Mouse (Mus musculus) G1E (cell line): ENCODE measurements around the gene 9530077C05Rik. TPM values are rescaled to one million over a fixed set of nuclear protein-coding genes. Genes with fewer than 3 reads are reported as not detected.
A peak's percentile ranks its signal among the peaks of the same experiment; 100 is the strongest.

Source experiments
- ATAC-seq: 2 replicates; pipeline ENCODE4 v1.8.0; 2016; ENCODE audit warnings: mild to moderate bottlenecking; ENCODE audit not compliant: insufficient number of reproducible peaks, poor library complexity, low FRiP score, severe bottlenecking; ENCODE audit errors: extremely low read depth
- DNase-seq: peaks from one replicate; pipeline ENCODE4 v3.0.0; 2012; ENCODE audit warnings: low spot score
- H3K27me3 ChIP-seq: 2 replicates; pipeline ENCODE4 v1.6.1; 2012; ENCODE audit warnings: mild to moderate bottlenecking, low read length, inconsistent platforms; ENCODE audit not compliant: insufficient read depth
- H3K36me3 ChIP-seq: replicated peaks from 2 replicates; pipeline ENCODE3; 2012; ENCODE audit warnings: mild to moderate bottlenecking, inconsistent platforms
- H3K4me1 ChIP-seq: 2 replicates; pipeline ENCODE4 v1.6.1; 2012; ENCODE audit warnings: low read depth, low read length, inconsistent platforms, mixed read lengths; ENCODE audit not compliant: insufficient read depth
- H3K4me3 ChIP-seq: 2 replicates; pipeline ENCODE4 v1.5.1; 2012; ENCODE audit warnings: low read depth, mild to moderate bottlenecking, inconsistent platforms, low read length, moderate library complexity, mixed read lengths
- H3K9me3 ChIP-seq: replicated peaks from 2 replicates; pipeline ENCODE4 v1.6.1; 2012; ENCODE audit warnings: inconsistent platforms
- CTCF ChIP-seq: IDR thresholded peaks from 2 replicates; pipeline ENCODE4 v1.5.1; 2012; ENCODE audit warnings: low read depth, low read length, inconsistent platforms, mixed read lengths
- GATA1 ChIP-seq: IDR thresholded peaks from 2 replicates; pipeline ENCODE4 v1.6.1; 2012; ENCODE audit warnings: borderline replicate concordance, low read length, inconsistent platforms, mixed read lengths
- GATA2 ChIP-seq: IDR thresholded peaks from 2 replicates; pipeline ENCODE4 v1.6.1; 2012; ENCODE audit warnings: low read depth, low read length, inconsistent platforms, borderline replicate concordance
- POLR2AphosphoS5 ChIP-seq: IDR thresholded peaks from 2 replicates; pipeline ENCODE4 v1.6.1; 2012; ENCODE audit warnings: low read depth, low read length, inconsistent platforms; ENCODE audit not compliant: insufficient replicate concordance
- TAL1 ChIP-seq: conservative IDR thresholded peaks from 2 replicates; pipeline ENCODE4 v1.6.1; 2012; ENCODE audit warnings: low read depth, low read length, inconsistent platforms, mixed read lengths
- polyA plus RNA-seq: library from polyadenylated mRNA; stranded (reverse); fragments of >175 nt; gene quantifications from 2 replicates; pipeline ENCODE4 v1.2.3, GENCODE M21; 2012
- total RNA-seq, 2 experiments: library from RNA; stranded (forward) in 1 of 2; stranded (reverse) in 1 of 2; fragments of 200-1000 nt in 1 of 2; fragments of >200 nt in 1 of 2; fragmentation: Nextera tagmentation in 1 of 2; gene quantifications; 2 replicates each; pipeline ENCODE4 v1.2.3; 2014 to 2017

9530077C05Rik gene
- total and polyA plus RNA-seq, 3 experiments = 1.3 to 6.8 (median 5.1) TPM

GRCm38 (mm10) chr9:22424196-22424595 is 12.9 kb downstream of the 9530077C05Rik start:
- Histone ChIP-seq H3K36me3 (peaks cover 55% of the 10 kb centered on the region), H3K9me3 (no peaks in the 10 kb centered on the region), H3K27me3 (no peaks in the 10 kb centered on the region), H3K4me3 (no peak overlapping the region), H3K4me1 (peaks cover 12% of the 10 kb centered on the region)
- ATAC-seq (no peak), DNase-seq (no peak)
- TF ChIP-seq GATA1 (no peak), TAL1 (no peak), POLR2AphosphoS5 (no peak), GATA2 (no peak), CTCF (no peak)

DNA sequence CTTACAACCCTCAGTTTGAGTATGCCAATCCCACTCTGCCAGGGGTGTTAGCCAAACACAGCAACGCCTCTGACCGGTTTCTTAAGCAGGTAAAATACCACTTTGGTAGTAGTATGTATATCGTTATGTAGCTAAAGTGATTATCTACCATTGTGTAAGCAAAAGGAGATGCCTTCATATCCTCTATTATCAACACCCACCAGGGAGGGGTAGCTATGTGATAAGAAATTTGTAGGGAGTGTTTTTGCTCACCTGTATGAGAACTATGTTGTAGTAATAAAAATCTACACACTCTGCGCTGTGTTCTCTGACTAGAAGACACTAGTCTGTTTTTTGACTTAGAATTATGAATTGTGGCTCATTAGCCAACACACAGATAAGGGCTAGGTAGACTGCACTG is 13.4 kb downstream of the 9530077C05Rik start:
- no peak overlapping the region for H3K4me3 ChIP-seq
- H3K4me1 ChIP-seq = peaks cover 11% of the 10 kb centered on the region
- ATAC-seq (no peak), DNase-seq (no peak)
- H3K27me3 ChIP-seq = no peaks in the 10 kb centered on the region
- H3K36me3 ChIP-seq = peaks cover 54% of the 10 kb centered on the region
- H3K9me3 ChIP-seq = no peaks in the 10 kb centered on the region
- TF ChIP-seq CTCF (no peak), POLR2AphosphoS5 (no peak), TAL1 (no peak), GATA1 (no peak), GATA2 (no peak)

- TF ChIP-seq TAL1 = no peak
- TF ChIP-seq POLR2AphosphoS5 = no peak
- no peak for TF ChIP-seq GATA1
- TF ChIP-seq CTCF = no peak
- no peak for TF ChIP-seq GATA2
- DNase-seq (no peak), ATAC-seq (no peak)
- Histone ChIP-seq H3K27me3 (no peaks in the 10 kb centered on the region), H3K9me3 (no peaks in the 10 kb centered on the region), H3K4me1 (peaks cover 8% of the 10 kb centered on the region), H3K36me3 (peaks cover 50% of the 10 kb centered on the region), H3K4me3 (no peak overlapping the region)
These were observed 16.8 kb downstream of the 9530077C05Rik start for GRCm38 (mm10) chr9:22428028-22428665.

- Histone ChIP-seq H3K36me3 (peaks cover 53% of the 10 kb centered on the region), H3K4me1 (peaks cover 8% of the 10 kb centered on the region), H3K9me3 (no peaks in the 10 kb centered on the region), H3K27me3 (no peaks in the 10 kb centered on the region), H3K4me3 (no peak overlapping the region)
- TF ChIP-seq CTCF (no peak), GATA1 (no peak), TAL1 (no peak), GATA2 (no peak), POLR2AphosphoS5 (no peak)
- DNase-seq (no peak), ATAC-seq (no peak)
These were observed 17.5 kb downstream of the 9530077C05Rik start for GRCm38 (mm10) chr9:22428666-22429410.

- TF ChIP-seq GATA1 = no peak
- TF ChIP-seq GATA2 = no peak
- no peak for TF ChIP-seq TAL1
- TF ChIP-seq POLR2AphosphoS5 = no peak
- no peak for TF ChIP-seq CTCF
- peak; percentile 11 for DNase-seq
- no peak for ATAC-seq
- H3K9me3 ChIP-seq = no peaks in the 10 kb centered on the region
- H3K4me3 ChIP-seq = no peak overlapping the region
- peaks cover 8% of the 10 kb centered on the region for H3K4me1 ChIP-seq
- H3K36me3 ChIP-seq = peaks cover 53% of the 10 kb centered on the region
- H3K27me3 ChIP-seq = no peaks in the 10 kb centered on the region
These were observed 18.4 kb downstream of the 9530077C05Rik start for GRCm38 (mm10) chr9:22429533-22430241.

DNA sequence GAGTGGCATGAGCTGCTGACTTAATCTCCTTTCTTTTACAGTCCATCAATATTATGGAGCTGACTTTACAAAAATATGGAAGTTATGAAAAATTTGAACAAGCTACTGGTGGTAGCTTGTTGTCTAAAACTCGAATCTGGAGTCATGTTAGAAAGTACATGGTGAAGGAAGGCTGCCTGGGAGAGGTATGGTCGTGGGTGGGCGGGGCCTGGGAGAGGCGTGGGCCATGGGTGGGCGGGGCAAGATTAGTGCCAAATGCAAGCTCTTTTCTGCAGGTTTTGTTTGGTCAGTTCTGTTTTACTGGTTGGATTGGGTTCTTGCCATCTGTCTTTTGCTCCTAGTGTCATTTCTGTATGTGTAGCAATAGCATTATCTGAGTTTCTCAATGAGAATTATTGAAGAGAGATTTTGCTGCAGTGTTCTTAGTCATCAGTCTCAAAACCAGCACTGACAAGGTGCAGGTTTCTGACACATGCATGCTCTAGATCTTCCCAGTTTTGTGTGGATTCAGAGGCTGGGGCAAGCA is 19.1 kb downstream of the 9530077C05Rik start:
- no peak overlapping the region for H3K4me3 ChIP-seq
- ATAC-seq = no peak
- no peaks in the 10 kb centered on the region for H3K27me3 ChIP-seq
- H3K36me3 ChIP-seq = peaks cover 51% of the 10 kb centered on the region
- peak; percentile 27 for DNase-seq
- no peaks in the 10 kb centered on the region for H3K9me3 ChIP-seq
- H3K4me1 ChIP-seq = peaks cover 8% of the 10 kb centered on the region
- TF ChIP-seq GATA1 (no peak), CTCF (no peak), GATA2 (no peak), TAL1 (no peak), POLR2AphosphoS5 (no peak)
